Mouse (Mus musculus) hematopoietic stem cell, adult 5-6 weeks (primary cell): ENCODE measurements around the gene Neurl4. TPM values are rescaled to one million over a fixed set of nuclear protein-coding genes. Genes with fewer than 3 reads are reported as not detected.
A peak's percentile ranks its signal among the peaks of the same experiment; 100 is the strongest.

ENCODE experiments used
- ATAC-seq, 2 experiments: fragments of 125-278 bp in 1 of 2; replicated peaks in 1 of 2; 2 replicates each; pipeline ENCODE4 v1.8.0; 2016 to 2017; ENCODE audit warnings: inconsistent platforms in 2 of 2, mild to moderate bottlenecking in 2 of 2, moderate number of reproducible peaks in 2 of 2, low read depth in 1 of 2, moderate TSS enrichment in 1 of 2; ENCODE audit not compliant: low FRiP score in 2 of 2, poor library complexity in 2 of 2, severe bottlenecking in 2 of 2, insufficient read depth in 1 of 2, low TSS enrichment in 1 of 2
- total RNA-seq: library from RNA; stranded (forward); fragments of 172-1452, 232-1000 nt; gene quantifications from 2 replicates; pipeline ENCODE4 v1.2.3, GENCODE M21; 2017

Gene Neurl4
- total RNA-seq, 1 experiment from 2014 or later = 34.1 TPM

- no peak for ATAC-seq
Measured at GRCm38 (mm10) chr11:69879711-69880110, 21.2 kb upstream of the Neurl4 start.

- ATAC-seq = peak; percentile 24 to 41; a peak in 2 of 4 replicates
Measured at GRCm38 (mm10) chr11:69880506-69880852, 20.4 kb upstream of the Neurl4 start.

- ATAC-seq = peak; percentile 74 to 81
Measured at GRCm38 (mm10) chr11:69880853-69881603, 19.8 kb upstream of the Neurl4 start, which contains the start of gene Kctd11. Gene Kctd11 (minus strand): TSS chr11:69881406.

- ATAC-seq = no peak
Measured at GRCm38 (mm10) chr11:69881787-69882670, 18.8 kb upstream of the Neurl4 start.

- no peak for ATAC-seq
Measured at GRCm38 (mm10) chr11:69883066-69883465, 17.8 kb upstream of the Neurl4 start.

GRCm38 (mm10) chr11:69883527-69884151 lies 17.2 kb upstream of the Neurl4 start:
- no peak for ATAC-seq

GRCm38 (mm10) chr11:69884240-69884639 lies 16.6 kb upstream of the Neurl4 start:
- ATAC-seq = no peak

- ATAC-seq = no peak
Measured at GRCm38 (mm10) chr11:69884663-69885062, 16.2 kb upstream of the Neurl4 start.

GRCm38 (mm10) chr11:69886907-69887635 lies 13.8 kb upstream of the Neurl4 start:
- ATAC-seq = no peak

GRCm38 (mm10) chr11:69891482-69891881 lies 9.4 kb upstream of the Neurl4 start:
- ATAC-seq = no peak

GRCm38 (mm10) chr11:69894671-69895070 lies 6.2 kb upstream of the Neurl4 start:
- ATAC-seq = peak; percentile 90 to 97

- peak; percentile 29 to 44; a peak in 1 of 4 replicates for ATAC-seq
Measured at GRCm38 (mm10) chr11:69895291-69895690, 5.6 kb upstream of the Neurl4 start, which contains the start of gene Acap1. Gene Acap1 (minus strand): TSS chr11:69895539.

GRCm38 (mm10) chr11:69899870-69900269 lies 1.0 kb upstream of the Neurl4 start:
- no peak for ATAC-seq

- peak; percentile 82 for ATAC-seq
Measured at GRCm38 (mm10) chr11:69901406-69901846, 554 bp downstream of the Neurl4 start.

- ATAC-seq = no peak
Measured at GRCm38 (mm10) chr11:69901993-69902392, 1.1 kb downstream of the Neurl4 start.

- ATAC-seq = no peak
Measured at GRCm38 (mm10) chr11:69902972-69903371, 2.1 kb downstream of the Neurl4 start.

- ATAC-seq = no peak
Measured at GRCm38 (mm10) chr11:69904311-69904710, 3.4 kb downstream of the Neurl4 start.
